In genomic region chr7:102506848-102507247, GRCm38 (mm10) we compare ENCODE assay signal across 7 mouse cellular contexts. TPM values are rescaled to one million over a fixed set of nuclear protein-coding genes. Genes with fewer than 3 reads are reported as not detected.
DNase-seq lines count a peak whose midpoint lies in the region; ATAC-seq lines count a peak whose summit lies in the region.

No protein-coding gene starts in this region.

- no peaks in the 10 kb centered on the region for H3K27me3 ChIP-seq in midbrain, embryonic 14.5 days (ENCODE audit: control insufficient read depth, insufficient read depth, low read length)

- no peak overlapping the region for H3K27ac ChIP-seq in midbrain, embryonic 14.5 days (replicated peaks; ENCODE audit: low read depth, low read length)

- no peaks in the 10 kb centered on the region for H3K4me1 ChIP-seq in midbrain, embryonic 14.5 days (ENCODE audit: control insufficient read depth, insufficient read depth, low read length)

- DNase-seq in adrenal gland, adult 2 months = peak; percentile 76
- DNase-seq in embryo, embryonic 10.5 days (ENCODE audit: low spot score) = peak; percentile 88
- peak; percentile 22 for DNase-seq in gastrocnemius, postnatal 25 days
- peak; percentile 82 for DNase-seq in kidney, adult 18-20 months
- peak; percentile 72 for DNase-seq in left cerebral cortex, postnatal 4 days
- DNase-seq in midbrain, embryonic 14.5 days = peak; percentile 86
- peak; percentile 35 to 65 for DNase-seq in spleen, adult 18-20 months

- intact Hi-C loops in left cerebral cortex, postnatal 4 days (cut with DNase I) = loop anchor here (5.0 kb wide), 1 partner anchor 1365 kb away; no protein-coding TSS in a partner anchor

- ATAC-seq in midbrain, embryonic 14.5 days (ENCODE audit: low FRiP score, low TSS enrichment) = peak; percentile 75

- no peaks in the 10 kb centered on the region for H3K9me3 ChIP-seq in midbrain, embryonic 14.5 days (ENCODE audit: control insufficient read depth, low read length)

- WGBS in midbrain, embryonic 14.5 days = 44% methylated on average over 3 of the region's 3 CpGs

- no peaks in the 10 kb centered on the region for H3K36me3 ChIP-seq in midbrain, embryonic 14.5 days (ENCODE audit: control insufficient read depth, insufficient read depth, low read length)

- no peak overlapping the region for H3K4me3 ChIP-seq in midbrain, embryonic 14.5 days (replicated peaks; ENCODE audit: low read depth, low read length)

- H3K9ac ChIP-seq in midbrain, embryonic 14.5 days (replicated peaks; ENCODE audit: low read length) = no peak overlapping the region

- no peak overlapping the region for H3K4me2 ChIP-seq in midbrain, embryonic 14.5 days (ENCODE audit: low read length)

RNA-seq across cellular contexts. Expression of gene Olfr545, which starts 7.5 kb away (rescaled TPM):
- not detected for total RNA-seq in adrenal gland, adult 2 months (2021)
- polyA plus RNA-seq in adrenal gland, adult 2 months (2012; rRNA removed) = not detected in 2 replicates
- total RNA-seq in gastrocnemius, postnatal 25 days (2021) = not detected
- not detected for total RNA-seq in left cerebral cortex, postnatal 4 days (2021)
- 0.20 TPM in 1 of 2 replicates, not detected in the other for polyA plus RNA-seq in midbrain, embryonic 14.5 days (2014; fragmentation: Nextera tagmentation; extraction: Ambion mirVana)

RNA-seq across cellular contexts. Expression of gene Olfr544, which starts 18.7 kb away (rescaled TPM):
- total RNA-seq in adrenal gland, adult 2 months (2021) = not detected
- not detected in 2 replicates for polyA plus RNA-seq in adrenal gland, adult 2 months (2012; rRNA removed)
- not detected for total RNA-seq in gastrocnemius, postnatal 25 days (2021)
- not detected for total RNA-seq in left cerebral cortex, postnatal 4 days (2021)
- polyA plus RNA-seq in midbrain, embryonic 14.5 days (2014; fragmentation: Nextera tagmentation; extraction: Ambion mirVana) = 0.14 and 0.22 TPM in 2 replicates

RNA-seq across cellular contexts. Expression of gene Olfr543, which starts 25.4 kb away (rescaled TPM):
- not detected for total RNA-seq in adrenal gland, adult 2 months (2021)
- not detected in 2 replicates for polyA plus RNA-seq in adrenal gland, adult 2 months (2012; rRNA removed)
- not detected for total RNA-seq in gastrocnemius, postnatal 25 days (2021)
- not detected for total RNA-seq in left cerebral cortex, postnatal 4 days (2021)
- 0.61 and 0.74 TPM in 2 replicates for polyA plus RNA-seq in midbrain, embryonic 14.5 days (2014; fragmentation: Nextera tagmentation; extraction: Ambion mirVana)

RNA-seq across cellular contexts. Expression of gene Olfr547, which starts 27.7 kb away (rescaled TPM):
- total RNA-seq in adrenal gland, adult 2 months (2021) = not detected
- not detected in 2 replicates for polyA plus RNA-seq in adrenal gland, adult 2 months (2012; rRNA removed)
- not detected for total RNA-seq in gastrocnemius, postnatal 25 days (2021)
- not detected for total RNA-seq in left cerebral cortex, postnatal 4 days (2021)
- polyA plus RNA-seq in midbrain, embryonic 14.5 days (2014; fragmentation: Nextera tagmentation; extraction: Ambion mirVana) = not detected in 2 replicates

RNA-seq across cellular contexts. Expression of gene Olfr548-ps1, which starts 33.8 kb away (rescaled TPM):
- not detected for total RNA-seq in adrenal gland, adult 2 months (2021)
- polyA plus RNA-seq in adrenal gland, adult 2 months (2012; rRNA removed) = not detected in 2 replicates
- total RNA-seq in gastrocnemius, postnatal 25 days (2021) = not detected
- not detected for total RNA-seq in left cerebral cortex, postnatal 4 days (2021)
- not detected in 2 replicates for polyA plus RNA-seq in midbrain, embryonic 14.5 days (2014; fragmentation: Nextera tagmentation; extraction: Ambion mirVana)

Comparison
In these comparisons a context has a peak if more than half of its experiments do, and no peak if none do; other contexts are left out.
1. DNase-seq: peak in every context shown above with its lines; median percentile 88 in embryo, embryonic 10.5 days; 86 in midbrain, embryonic 14.5 days; 82 in kidney, adult 18-20 months; 76 in adrenal gland, adult 2 months; 72 in left cerebral cortex, postnatal 4 days; 50 in spleen, adult 18-20 months; 22 in gastrocnemius, postnatal 25 days.